Mouse (Mus musculus) ES-Bruce4 (cell line): Measurements from ENCODE around the gene Ddb2.

Experiments
- CTCF ChIP-seq: IDR thresholded peaks from one replicate; pipeline ENCODE4 v1.8.1; 2011; ENCODE audit warnings: low read depth, low read length
- EP300 ChIP-seq: IDR thresholded peaks from 2 replicates; pipeline ENCODE4 v1.6.1; 2011; ENCODE audit warnings: low read depth, low read length; ENCODE audit not compliant: insufficient read depth
- POLR2A ChIP-seq: IDR thresholded peaks from one replicate; pipeline ENCODE4 v1.8.1; 2011; ENCODE audit warnings: low read length; ENCODE audit not compliant: insufficient read depth

GRCm38 (mm10) chr2:91263692-91264660 lies 27.2 kb upstream of the Ddb2 start:
- TF ChIP-seq POLR2A (no peak), EP300 (no peak), CTCF (no peak)
